Mouse (Mus musculus): ENCODE measurements around the gene Lpin1. TPM values are rescaled to one million over a fixed set of nuclear protein-coding genes. Genes with fewer than 3 reads are reported as not detected.

The Lpin1 gene
- polyA plus RNA-seq, 2 experiments from 2014 or later = 20.0 to 31.1 TPM

DNA sequence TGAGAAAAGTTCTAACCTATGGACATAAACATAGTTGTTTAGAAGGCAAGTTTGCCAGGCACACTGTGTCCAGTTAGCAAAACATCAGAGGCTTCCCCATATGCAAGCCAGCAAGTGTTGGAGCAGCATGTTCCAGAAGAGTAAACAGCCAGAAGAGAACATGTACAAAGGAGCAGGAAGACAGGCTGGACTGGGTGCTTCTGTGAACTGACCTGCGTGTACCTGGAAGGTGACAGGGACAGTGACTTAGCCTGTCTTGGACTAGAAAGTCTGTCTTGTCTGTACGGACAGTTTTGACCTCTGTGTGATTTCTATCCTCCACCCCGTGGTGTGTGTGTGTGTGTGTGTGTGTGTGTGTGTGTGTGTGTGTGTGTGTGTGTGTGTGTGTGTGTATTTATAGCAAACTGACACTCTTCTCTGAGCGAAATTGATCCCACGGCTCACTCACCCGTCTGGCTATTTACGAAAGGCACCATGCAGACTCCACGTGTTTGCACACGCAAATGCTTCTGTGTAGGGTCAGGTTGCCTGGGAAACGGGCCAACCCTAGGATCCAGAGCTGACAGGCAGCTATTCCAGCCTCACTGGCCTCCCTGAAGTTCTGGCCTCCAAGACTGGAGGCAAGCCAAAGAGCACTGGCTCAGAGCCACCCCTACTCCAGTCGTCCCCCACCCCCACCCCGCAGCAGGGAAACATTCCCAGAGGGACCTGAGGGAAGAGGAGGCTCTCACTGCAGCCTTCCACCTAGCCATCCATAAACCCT, 7.9 kb upstream of the Lpin1 start:
- no peak for ATAC-seq

DNA sequence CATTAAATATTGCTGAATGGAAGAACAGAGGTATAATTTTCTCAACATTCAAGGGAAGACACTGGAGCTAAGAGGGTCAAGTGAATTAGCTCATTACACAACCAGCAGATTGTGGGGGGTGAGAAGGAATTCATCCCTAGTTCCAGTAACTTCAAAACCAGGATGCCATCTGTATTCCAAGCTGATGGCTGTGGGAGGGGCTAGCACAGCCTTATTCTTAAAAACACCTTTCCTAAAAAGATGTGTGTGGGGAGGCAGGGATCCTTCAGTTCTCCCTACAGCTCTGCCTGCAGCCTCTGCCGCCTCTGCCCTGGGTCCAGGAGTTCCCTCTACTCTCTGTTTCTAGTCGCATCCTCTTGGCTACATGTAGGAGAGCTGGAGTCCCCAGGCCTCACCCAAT, 5.0 kb upstream of the Lpin1 start:
- ATAC-seq = no peak

DNA sequence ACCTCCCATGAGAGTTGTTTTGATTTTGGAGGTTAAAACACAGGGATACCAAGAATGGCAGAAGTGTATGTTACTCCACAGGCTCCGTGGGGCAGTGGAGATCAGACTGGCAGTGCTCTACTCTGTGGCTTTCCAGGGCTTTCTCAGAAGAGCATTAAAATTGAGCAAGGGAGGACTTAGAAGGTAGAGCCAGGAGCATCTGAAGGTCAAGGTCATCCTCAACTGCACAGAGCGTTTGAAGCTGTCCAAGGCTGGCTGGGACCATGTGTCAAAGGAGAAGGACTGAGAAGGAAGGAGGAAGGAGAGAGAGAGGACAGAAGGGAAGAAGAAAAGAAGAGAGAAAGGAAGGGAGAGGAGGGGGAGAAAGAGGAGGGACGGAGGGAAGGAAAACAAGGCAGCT, 3.8 kb upstream of the Lpin1 start:
- no peak for ATAC-seq

DNA sequence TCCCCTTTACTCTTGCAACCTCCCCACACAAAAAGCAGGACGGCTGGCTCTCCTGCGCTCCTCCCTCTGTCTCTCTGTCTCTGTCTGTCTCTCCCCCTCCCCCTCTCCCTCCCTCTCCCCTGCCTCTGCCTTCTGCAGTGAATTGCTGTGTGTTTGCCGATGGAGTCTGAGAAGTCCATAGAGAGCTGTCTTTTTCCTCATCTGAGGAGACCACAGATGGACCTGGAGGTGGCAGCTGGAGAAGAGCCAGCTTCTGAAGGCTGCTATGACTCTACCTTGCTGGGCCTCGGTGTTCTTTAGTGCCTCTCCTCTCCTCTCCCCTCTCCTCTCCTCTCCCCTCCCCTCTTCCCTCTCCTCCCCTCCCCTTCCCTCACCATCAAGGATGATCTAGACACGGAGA, 5.1 kb downstream of the Lpin1 start:
- no peak for ATAC-seq

DNA sequence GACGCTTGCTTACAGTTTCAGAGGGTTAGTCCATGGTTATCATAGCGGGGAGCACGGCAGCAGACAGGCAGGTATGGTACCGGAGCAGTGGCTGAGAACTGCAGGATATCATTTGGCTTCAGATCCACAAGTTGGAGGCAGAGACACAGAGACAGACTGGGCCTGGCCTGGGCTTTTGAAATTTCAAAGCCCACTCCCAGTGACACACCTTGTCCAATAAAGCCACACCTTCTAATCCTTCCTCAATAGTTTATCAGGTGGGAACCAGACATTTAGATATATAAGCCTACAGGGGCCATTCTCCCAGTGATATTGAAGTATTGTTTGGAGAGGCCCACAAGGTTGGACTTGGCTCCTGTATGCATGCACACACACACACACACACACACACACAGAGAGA, 8.5 kb downstream of the Lpin1 start:
- no peak for ATAC-seq

- ATAC-seq = no peak
These were observed 10.4 kb downstream of the Lpin1 start for GRCm38 (mm10) chr12:16600374-16600773.

DNA sequence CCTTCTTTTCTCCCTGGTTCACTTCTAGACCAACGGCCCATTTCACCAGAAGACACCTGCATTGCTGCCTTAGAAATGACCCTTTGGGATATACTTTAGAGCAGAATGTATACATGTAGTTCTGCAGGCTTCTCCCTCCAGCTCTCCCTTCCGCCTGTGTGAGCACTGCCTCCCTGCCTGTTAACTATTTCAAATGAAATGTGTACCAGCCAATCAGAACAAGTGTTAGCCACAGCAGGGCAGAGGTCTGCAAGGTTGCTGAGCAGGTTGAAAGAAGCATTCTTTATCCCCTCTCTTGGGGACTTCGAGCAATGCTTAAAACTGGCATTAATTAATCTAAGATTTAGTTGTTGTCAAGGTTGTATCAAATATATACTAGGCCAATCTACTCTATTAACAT, 11.4 kb downstream of the Lpin1 start:
- no peak for ATAC-seq

GRCm38 (mm10) chr12:16593761-16594160, 17.0 kb downstream of the Lpin1 start:
- no peak for ATAC-seq

DNA sequence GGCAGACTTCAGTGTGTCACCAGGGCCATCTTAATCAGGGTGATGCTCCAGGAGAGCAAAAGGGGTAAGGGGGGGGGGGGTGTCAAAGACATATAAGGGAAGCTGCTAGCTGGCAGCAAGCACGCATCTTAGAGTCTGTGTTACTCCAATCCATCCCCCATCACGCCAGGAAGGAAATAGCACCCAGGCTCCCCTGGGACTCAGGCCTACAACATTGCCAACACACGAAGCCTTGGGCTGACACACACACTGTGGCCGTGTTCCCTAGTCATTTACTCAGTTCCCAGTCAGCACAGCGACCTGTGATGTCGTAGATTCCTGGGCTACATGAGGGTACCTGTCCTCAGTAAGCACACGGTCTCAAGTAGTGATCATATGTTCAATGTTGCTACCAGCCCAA, 17.8 kb downstream of the Lpin1 start:
- ATAC-seq = no peak

DNA sequence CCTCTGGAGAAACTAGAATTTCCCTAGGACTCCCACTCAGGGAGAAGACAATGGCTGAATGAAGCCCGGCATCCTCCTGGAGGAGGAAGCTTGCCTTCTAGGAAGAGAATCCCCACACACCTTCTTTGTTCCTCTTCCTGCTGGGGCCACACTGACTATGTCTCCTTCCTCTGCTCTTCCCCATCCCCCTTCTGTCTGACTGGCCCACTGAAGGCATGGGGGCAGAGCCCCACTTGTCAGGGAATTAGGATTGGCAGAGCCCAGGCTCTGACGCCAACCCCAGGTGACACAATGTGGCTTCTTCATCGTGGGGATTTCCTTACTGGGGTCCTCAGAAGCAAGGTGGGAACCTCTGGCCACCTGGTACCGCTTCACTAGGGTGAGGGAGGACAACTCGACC, 18.3 kb downstream of the Lpin1 start:
- no peak for ATAC-seq

GRCm38 (mm10) chr12:16591453-16592200, 19.1 kb downstream of the Lpin1 start:
- ATAC-seq = peak; percentile 94

DNA sequence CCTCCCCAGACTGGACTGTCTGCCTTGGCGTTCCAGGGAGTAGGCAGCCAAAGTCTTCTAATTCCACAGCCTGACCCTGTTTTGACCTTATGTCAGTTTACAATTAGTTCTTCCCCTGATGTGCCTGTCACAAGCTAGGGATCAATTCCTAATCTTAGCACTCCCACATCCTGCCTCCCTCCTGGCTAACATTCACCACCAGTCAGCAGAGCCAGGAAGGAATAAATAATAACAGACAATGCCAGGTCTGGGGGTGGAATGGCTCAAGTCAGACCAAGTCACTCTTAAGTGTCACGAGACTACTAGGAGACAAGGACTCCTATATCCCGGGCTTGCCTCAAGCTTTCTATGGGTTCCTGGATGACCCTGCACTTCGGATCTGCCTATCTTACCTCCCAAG, 20.8 kb downstream of the Lpin1 start:
- ATAC-seq = no peak

- ATAC-seq = peak; percentile 72
These were observed 21.4 kb downstream of the Lpin1 start for GRCm38 (mm10) chr12:16589204-16589949.

DNA sequence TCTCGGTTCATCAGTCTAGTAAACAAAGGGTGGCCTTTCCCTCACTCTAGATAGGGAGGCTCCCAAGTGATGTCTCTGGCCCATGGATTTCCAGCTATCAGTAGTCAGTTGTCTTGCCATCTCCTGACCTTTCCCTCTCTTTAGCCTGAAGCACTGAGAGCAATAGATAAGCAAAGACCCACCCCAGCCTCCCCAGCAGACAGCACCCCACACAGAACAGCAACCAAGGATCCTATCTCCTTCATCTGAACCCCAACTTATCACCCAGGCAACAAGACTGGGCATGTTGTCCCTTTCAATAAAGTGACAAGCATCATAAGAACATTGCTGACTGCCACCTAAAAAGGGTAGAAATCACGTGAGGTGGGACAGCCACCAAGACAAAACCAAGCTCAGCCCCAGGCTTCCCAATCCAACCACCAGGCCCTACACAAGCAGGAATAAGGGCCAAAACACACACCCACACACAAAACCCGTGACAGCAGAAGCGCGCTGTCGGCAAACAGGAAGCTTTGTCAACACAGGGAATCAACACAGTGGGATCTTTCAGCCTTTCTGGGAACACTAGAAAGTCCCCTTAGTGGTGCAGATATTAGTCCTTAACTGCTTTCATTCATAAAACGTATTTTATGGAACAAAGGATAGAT, 22.2 kb downstream of the Lpin1 start:
- ATAC-seq = no peak

- ATAC-seq = no peak
These were observed 23.0 kb downstream of the Lpin1 start for GRCm38 (mm10) chr12:16587767-16588166.

DNA sequence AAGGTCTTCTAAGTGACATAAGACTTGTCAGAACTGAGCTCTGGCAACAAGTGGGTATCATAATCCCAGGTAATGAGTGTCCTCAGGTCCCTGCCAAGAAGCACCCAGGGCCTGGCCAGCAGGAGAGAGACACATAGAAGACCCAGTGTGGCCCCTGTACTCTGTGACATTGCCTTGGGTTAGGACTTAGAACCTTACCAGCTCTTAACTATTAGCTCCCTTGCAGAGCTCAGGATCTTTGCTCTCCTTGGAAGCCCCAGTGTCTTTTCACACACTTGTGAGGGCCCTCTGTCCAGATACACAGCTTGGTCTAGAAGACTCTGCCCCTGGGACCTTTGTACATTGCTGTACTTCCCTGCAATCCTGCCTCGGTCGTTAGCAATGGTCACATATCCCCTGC, 23.7 kb downstream of the Lpin1 start:
- ATAC-seq = no peak

DNA sequence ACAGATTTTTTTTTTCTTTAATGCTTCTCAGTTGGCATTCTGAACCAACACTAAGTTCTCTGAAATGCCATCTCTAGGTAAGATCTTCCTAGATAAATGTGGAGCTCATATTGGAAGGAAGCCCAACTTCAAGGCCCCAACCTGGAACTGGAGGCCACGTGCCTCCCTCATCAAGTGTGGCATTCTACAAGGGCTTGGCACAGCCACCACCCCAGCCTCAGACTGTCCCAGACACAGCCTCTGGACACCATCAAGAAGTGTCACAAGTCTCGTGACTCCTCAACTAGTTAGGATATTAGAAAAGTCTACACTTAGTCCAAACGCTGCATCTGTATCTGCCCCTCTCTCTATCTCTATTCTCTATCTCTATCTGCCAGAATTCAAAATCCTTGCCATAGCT, 25.8 kb downstream of the Lpin1 start:
- no peak for ATAC-seq

GRCm38 (mm10) chr12:16584035-16584682, 26.6 kb downstream of the Lpin1 start:
- ATAC-seq = peak; percentile 76

GRCm38 (mm10) chr12:16583313-16583712, 27.5 kb downstream of the Lpin1 start:
- peak; percentile 55 for ATAC-seq

- no peak for ATAC-seq
These were observed 30.5 kb downstream of the Lpin1 start for GRCm38 (mm10) chr12:16580306-16580705.

- ATAC-seq = no peak
These were observed 33.0 kb downstream of the Lpin1 start for GRCm38 (mm10) chr12:16577665-16578233.

GRCm38 (mm10) chr12:16571278-16571677, 39.5 kb downstream of the Lpin1 start:
- no peak for ATAC-seq
